Mouse (Mus musculus) G1E (cell line): Measurements from ENCODE around the gene Bak1.

Experiments
- CTCF ChIP-seq: IDR thresholded peaks from 2 replicates; pipeline ENCODE4 v1.5.1; 2012; ENCODE audit warnings: low read depth, low read length, inconsistent platforms, mixed read lengths
- GATA2 ChIP-seq: IDR thresholded peaks from 2 replicates; pipeline ENCODE4 v1.6.1; 2012; ENCODE audit warnings: low read depth, low read length, inconsistent platforms, borderline replicate concordance
- POLR2AphosphoS5 ChIP-seq: IDR thresholded peaks from 2 replicates; pipeline ENCODE4 v1.6.1; 2012; ENCODE audit warnings: low read depth, low read length, inconsistent platforms; ENCODE audit not compliant: insufficient replicate concordance

GRCm38 (mm10) chr17:27027460-27028283 lies 1.1 kb downstream of the Bak1 start:
- TF ChIP-seq GATA2 (no peak), CTCF (no peak), POLR2AphosphoS5 (no peak)
